Mouse (Mus musculus) CH12F3 (cell line): ENCODE measurements around the gene Maml3.

ENCODE experiments used
- in situ Hi-C: fragments of 300-500 bp; cut with MboI; formaldehyde crosslinking; loops from 2 replicates; pipeline ENCODE4 v1.14.3; 2020; ENCODE audit warnings: low sequenced_read_pairs

The Maml3 gene

DNA sequence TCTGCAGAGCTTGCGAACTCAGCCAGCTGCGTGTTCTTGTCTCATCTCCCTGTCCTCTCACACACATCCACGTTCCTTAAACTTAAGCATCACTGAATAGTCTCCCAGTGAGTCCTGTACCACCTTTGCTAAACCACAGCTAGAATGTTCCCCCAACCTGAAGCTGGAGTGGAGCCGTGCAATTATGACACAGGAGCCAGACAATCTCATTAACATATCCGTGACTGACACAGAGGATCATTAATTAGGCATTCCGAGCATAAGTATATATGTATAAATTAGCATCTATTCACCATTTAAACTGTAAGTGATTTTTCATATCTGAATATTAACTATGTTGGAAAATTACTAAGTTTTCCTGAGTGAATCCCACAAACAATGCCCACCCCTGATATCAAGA lies 181.1 kb downstream of the Maml3 start:
- in situ Hi-C loops: no loop called here

DNA sequence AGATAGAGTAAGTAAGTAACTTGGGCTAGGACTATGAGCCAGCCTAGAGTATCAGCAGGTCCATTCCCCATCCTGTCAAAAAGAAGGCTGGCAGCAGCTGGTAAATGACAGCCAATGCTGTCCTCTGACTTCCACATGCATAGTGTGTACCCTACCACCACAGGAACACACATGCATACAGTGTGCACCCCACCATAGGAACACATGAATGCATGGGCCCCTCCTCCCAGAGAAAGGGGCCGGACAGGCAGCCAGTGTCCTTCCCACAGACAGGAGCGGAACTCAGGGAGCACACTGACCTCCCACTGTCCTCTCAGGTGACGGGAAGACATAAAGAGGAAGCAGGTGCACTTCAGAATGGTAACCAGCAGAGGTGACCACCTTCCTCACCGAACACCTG lies 188.0 kb downstream of the Maml3 start:
- in situ Hi-C loops: no loop called here

DNA sequence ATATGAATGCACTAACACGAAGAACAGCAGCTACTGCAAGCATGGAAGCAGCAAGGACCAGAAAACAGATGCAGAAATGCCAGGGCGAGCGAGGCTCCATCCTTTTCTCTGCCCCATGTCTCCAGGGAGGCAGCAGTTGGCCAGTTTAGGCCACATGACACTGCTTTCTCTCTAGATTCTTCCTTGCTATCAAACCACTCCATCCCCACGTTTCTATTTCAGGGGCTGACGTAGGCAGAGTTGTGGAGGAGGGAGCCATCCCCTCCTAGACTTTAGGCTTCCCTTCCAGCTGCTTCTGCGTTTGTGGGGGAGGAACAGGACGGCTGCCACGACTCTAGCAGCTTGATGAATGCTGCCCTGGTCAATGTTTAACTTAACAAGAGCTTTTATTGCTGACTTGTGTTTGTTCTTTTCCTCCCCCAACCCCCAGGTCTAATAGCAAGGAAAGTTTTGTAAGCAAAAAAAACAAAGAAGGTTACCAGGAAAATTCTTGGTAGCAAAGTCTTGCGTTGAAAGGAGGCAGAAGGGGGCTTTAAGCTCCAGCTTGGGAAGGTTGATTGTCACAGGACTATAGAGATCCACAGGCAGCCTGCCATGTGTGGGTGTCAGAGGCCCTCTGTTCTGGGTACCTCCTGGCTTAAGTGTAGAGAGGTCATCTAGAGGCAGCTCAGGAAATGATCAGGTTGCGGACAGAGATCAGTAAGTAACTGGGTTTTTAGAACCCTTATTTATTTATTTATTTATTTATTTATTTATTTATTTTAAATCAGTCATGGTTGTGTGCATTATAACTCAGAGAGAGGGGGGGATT lies 188.6 kb downstream of the Maml3 start:
- in situ Hi-C loops: no loop called here

DNA sequence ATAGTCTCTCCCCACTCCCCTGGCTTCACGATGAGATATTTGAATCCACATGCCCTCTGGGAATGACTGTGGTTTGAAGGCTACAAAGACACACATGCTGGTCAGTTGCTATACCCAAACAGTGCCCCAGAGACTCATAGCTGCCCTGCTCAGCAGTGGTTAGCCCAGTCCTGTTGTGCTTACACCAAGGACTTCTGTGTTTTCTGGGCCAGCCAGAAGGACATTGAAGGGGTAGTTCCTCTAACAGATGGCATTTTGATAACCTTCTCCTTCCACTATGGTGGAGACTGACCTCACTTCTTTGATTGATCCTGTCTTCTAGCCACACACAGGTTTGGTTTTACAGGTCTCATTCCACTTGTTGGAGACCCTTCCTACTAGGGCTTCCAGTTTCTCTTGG lies 189.5 kb downstream of the Maml3 start:
- in situ Hi-C loops: no loop called here

DNA sequence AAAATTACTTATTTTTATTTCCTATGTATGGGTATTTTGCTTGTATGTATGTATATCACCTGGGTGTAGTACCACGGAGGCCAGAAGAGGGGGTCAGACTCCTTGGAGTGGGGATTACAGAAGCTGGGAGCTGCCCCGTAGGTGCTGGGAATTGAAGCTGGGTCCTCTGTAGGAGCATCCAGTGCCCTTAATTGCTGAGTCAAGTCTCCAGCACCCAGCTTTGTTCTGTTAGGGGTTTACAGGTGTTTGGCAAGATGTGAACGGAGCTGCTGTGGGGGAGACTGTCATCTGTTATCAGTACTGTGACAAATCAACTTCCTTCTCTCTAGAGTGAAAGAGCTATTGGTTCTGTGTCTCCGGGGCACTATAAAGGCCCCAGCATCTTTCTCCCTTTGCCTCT lies 190.0 kb downstream of the Maml3 start:
- in situ Hi-C loops: no loop called here

DNA sequence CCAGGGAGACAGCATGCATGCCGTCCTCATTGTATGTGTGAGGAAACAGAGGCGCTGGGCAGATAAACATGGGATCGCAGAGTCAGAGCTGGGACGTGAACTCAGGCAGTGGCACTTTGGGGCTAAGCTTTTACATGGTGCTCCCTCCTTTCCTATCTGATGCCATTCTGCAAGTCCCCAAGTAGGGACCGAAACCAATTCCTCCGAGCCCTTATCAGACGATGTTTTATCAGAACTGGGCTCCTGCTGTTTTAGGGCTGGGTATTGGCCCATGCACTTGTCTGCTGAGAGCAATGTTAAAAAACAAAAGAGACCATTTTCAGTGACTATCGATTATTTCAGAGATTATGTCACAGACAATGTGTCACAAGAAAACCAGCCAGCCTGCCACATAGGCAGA lies 191.4 kb downstream of the Maml3 start:
- in situ Hi-C loops: no loop called here

DNA sequence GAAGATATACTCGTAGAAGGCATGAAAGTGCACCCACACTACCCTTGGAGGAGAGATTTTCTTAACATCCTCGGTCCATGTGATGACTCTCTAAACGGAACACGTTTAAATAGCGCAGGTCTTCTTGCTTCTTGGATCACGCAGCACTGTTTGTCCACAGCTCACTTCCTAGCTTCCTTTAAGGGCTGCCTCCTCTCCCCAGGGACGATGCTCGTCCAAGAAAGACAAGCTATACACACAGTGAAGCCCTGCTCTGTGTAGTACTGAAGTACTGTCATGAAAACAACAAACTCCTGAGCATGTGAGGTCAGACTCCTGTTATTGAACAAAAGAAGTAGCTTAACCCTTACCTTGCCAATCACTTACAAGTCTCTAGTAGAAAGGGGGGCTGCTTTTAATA lies 192.7 kb downstream of the Maml3 start:
- in situ Hi-C loops: no loop called here

DNA sequence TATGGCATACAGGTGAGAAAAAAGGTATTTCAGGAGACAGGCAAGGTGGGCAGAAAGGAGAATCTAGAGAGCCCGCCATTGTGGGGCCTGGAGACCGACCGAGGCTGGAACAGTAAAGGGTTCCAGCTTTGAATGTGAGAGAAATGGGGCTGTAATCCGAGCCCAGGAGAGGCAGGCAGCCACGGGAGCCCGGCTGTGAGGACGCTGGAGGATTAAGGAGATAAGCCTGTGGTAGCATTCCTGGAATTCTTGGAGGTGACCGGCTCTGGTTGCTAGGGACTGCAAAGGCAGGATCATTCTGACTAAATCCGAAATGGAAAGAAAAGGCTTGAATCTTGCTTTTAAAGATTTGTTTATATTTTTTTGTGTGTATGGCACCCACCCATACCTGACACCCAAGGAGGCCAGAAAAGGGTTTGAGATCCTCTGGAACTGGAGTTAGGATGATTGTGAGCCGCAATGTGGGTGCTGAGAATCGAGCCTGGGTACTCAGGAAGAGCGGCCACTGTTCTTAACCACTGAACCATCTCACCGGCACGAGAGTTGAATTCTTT lies 196.4 kb downstream of the Maml3 start:
- in situ Hi-C loops: no loop called here

DNA sequence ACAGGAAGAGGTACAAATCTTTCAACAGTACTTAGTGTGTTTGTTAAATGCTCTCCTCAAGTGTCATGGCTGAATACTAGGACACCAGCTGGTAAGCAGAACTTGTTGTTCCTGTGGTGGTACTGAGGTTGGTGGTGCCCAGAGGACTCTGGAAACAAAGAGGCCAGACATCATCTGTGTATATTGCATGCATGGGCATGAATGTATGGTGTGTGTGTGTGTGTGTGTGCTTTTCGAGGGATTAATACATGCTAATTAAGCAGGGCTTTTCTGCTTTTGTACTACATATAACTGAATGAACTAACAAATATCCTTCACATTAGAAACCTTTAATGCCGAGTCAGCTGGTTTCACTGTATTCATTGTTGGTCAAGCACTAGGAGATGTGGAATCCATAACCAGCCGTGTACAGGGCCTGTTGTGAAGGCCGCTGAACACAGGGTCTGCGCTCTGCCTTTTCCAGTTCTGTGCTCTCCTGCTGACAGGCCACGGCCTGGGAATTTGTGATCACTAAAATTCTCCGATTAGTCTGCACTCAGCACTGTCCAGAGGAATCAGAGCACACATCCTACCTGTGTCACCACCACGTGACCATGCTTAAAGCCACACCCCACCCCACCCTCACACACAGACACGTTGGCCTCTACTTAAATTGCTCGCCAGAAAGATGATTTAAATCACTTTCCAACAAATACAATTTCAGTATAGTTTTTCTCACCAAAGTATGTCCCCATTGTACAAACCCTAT lies 197.6 kb downstream of the Maml3 start:
- in situ Hi-C loops: no loop called here

DNA sequence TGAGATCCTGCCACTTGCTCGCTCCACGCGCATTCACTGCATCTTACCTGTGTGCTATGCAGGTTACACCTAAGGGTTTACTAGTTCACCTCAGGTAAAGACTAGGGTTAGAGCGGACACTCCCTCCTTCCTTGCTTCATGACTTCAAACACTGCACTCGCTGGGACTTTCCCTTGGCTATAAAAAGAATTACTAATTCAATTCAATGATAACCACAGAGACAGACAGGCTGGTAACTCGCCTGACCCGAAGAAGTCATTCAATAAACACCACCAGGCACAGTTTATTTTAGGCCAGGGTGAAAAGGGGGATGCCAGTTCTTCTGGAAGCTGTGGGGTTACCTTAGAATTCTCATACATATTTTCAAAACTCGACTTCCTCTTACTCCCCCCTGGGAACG lies 199.0 kb downstream of the Maml3 start:
- in situ Hi-C loops: no loop called here

DNA sequence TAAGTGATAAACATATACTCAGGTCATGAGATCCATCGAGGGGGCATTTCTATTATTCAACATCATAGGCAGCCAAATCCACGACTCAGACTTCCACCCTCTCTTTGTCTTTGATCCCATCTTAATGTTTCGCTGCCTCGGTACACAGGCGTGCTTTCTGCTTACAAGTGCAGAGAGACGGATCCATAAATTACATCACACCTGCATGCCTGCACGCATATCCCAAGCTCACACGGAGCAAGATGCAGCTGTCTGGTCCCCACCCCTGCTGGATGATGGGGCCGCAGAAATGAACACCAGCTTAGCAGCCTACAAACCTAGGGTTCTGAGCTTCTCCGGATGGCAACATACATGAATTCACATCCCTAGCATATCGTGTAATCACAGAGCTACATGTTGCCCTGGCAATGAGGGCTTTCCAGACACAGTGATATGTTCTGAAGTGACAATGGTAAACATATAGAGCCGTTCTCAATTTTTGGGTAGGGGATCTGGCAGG lies 200.5 kb downstream of the Maml3 start:
- in situ Hi-C loops: no loop called here

DNA sequence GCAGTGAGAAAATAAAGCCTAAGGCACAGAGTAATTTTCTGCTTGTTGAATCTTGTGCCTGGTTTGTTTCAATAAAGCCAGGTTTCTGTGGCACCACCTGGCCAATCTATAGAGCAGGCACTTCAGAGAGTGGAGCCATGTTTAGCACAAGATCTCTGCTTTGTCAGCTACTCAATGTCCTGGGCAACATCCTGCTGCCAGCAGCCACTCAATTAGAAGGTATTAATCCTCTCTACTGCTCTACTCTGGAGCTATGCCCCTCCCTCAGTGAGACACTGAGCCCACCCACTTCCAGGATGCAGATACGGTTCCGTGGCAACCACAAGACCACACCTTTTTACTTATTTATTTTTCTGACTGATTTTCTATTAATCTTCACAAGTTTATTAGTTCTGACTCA lies 203.7 kb downstream of the Maml3 start:
- in situ Hi-C loops: no loop called here

DNA sequence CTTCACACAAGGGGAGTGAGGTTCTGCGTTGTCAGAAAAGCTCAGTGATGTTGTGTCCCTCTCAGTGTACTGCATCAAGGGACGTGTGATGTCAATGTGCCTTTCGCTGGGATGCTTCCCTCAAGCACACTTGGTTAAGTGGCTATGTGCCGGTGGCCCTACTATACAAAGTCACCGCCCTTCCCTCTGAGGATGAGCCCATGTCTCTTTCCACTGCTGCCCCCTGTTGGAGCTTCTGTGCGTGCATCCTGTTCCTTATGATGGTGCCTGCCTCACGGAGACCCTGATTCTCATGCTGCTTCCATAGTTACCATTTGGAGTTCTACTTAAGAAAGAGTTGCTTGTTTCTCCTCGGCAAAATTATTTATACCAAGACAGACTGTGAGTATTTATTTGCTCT lies 210.4 kb downstream of the Maml3 start:
- in situ Hi-C loops: no loop called here

DNA sequence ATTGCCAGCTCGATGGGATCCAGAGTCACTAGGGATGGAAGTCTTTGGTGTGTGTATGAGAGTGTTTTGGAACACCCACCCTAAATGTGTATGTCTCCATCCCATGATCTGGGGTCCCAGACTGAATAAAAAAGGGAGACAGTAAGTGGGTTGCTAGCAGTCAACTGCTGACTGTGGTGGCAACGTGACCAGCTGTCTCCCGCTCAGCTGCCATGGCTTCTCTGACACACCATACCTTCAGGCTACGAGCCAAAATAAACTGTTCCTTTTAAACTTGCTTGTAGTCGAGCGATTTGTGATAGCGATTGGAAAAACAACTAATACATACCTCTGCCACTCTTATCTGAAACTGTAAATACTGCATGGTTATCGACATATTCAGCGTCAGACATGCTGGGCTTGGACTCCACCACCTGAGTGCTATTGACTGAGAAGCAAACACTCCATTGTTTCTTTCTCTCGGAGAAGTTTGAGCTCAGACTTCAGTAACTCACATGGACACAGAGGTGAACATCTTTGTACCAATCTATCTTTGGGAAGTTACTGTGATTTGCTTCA lies 213.2 kb downstream of the Maml3 start:
- in situ Hi-C loops: no loop called here

DNA sequence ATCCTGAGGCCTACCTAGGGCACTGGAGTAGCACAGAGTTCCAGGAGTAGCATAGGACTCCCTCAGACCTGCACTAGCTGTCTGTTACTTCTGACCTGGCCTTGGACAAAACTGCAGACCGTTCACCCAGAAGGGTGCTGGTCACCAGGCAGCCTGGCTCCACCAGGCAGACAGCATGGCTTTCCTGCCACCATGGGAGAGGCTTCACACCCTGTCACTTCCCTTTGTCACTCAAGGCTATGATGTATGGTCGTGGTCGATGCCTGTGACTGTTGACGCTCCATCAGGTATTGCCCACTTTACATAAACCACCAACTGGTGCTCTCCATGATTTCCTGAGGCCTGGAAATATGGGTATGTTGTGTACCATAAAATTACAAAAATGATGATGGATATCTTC lies 214.7 kb downstream of the Maml3 start:
- in situ Hi-C loops: no loop called here

DNA sequence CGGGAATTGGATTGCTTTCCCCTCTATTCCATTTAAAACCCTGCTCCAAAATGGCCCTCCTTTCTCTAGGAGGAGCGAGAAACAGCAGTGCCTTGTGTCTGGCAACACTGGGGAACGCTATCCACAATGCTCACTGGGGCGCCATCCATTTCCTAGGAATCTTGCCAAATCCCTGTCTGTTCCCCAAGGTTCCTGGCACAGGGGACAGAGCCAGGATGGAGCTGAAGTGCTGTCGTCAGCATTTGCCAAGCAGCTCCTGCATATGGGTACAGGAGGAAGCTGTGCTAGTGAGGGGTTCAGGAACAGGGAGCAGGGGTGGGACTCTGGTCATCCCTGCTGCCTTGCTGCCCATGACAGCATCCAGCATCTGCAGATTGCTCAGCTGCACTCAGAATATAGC lies 215.1 kb downstream of the Maml3 start:
- in situ Hi-C loops: no loop called here

DNA sequence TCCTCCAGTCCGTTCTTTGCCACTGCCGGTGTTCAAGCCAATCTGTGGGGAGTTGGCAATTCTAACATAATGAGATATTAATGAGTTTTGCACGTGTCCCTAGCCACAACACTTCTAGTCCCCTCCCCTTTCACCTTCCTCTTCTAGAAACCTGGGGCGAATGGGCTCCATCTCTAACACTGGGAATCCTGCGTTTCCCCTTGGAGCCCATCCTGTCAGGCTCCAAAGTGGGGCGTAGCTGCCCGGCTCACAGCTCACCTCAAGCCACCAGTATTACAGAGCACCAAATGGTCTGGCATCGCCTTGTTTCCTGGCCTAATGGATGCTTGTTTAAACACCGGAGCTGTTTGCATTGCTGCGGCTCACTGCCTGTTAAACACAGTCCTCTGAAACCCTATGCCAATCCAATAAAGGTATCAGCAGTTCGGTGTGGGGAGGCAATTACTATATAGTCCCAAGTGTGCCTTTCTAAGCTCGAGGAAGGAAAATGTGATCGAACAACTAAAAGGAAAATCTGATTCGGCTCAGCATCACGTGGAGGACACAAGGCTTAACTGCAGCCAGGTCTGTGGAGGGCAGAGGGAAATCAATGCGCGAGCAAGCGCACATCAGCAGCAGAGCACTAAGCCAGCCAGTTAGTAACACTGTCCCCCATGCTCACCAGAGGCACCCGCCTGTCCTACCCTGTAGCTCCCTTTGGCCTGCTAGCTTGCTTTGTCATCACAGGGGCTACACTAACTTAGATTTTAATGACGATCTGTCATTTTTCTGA lies 216.0 kb downstream of the Maml3 start:
- in situ Hi-C loops: no loop called here

DNA sequence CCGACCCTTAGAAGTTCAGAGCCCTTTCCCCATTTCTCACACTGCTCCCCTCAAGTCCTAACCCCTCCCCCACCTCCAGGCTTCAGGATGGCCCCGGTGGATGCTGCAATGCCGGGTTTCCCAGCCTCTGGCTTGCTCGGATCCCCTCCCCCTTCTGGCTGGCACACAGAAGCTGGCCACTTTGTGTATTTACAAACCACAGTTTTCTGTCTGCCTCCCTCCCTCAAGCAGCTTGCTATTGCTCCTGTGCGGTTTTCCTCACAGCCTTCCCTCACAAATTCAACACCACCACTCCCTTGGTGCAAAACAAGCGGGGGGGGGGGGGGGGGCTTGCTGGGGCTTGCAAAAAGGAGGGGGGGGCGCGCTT lies 216.6 kb downstream of the Maml3 start:
- in situ Hi-C loops: no loop called here

DNA sequence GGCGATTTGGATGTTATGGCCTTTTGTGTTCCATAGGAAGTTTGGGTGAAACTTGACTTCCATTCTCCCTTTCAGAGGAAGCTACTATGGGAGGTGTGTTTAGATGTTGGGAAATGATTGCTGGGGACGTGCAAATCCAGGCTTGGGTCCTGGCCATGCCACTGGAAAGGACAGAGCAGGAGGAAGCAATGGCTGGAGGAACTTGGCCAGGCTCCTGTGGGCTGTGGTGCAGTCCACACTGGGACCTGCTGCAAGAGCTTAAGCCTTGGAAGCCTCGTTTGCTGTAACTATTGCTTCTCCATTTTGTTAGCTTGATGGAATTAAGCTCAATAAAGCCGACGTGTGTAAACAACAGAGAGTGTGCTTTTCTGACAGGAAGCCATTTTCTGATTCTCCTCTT lies 219.0 kb downstream of the Maml3 start:
- in situ Hi-C loops: no loop called here

DNA sequence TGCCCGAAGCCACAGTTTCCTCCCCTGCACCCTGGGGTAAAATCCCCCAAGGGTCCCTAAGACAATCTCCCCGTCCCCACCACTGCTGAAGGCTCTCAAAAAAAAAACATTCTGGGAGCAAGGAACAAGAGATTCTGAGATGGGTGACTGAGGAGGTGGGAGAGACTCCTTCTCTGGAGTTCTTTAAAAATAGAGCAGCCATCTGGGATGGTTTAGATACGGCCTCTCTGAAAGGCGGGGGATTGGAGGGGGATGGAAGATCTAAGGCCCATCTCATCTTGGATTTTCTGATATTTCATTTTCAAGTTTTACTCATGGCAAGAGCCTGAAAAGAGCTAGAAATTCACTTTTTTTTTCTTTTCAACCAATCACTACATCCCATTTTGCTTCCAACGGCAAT lies 219.4 kb downstream of the Maml3 start:
- in situ Hi-C loops: no loop called here

DNA sequence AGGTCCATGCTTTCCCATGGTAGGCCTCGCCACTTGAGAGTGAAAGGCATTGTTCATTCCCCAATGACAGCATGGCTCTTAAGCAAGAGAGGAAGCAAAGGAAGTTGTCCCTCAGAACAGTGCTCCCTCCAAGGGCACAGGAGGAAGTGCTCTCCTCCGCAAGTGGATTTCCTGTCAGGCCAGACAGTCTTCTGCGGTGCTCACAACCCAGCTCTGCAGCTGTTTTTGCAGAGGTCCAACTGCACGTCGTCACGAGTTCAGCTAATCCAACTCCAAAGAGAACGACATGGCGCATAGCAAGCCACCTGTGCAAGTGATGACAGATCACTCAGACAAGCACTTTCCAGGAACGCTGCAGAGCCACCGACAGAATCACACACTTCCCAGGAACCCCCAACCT lies 222.9 kb downstream of the Maml3 start:
- in situ Hi-C loops: no loop called here
